Mouse (Mus musculus) embryonic facial prominence, embryonic 14.5 days (tissue): ENCODE results near the gene Rgs14. TPM values are rescaled to one million over a fixed set of nuclear protein-coding genes. Genes with fewer than 3 reads are reported as not detected.

ENCODE experiments used
- ATAC-seq: fragments of 200-750 bp; cut with Nextera tagmentation; 2 replicates; pipeline ENCODE4 v1.8.0; 2017; ENCODE audit warnings: low read depth, moderate number of reproducible peaks, moderate TSS enrichment
- DNase-seq: peaks from one replicate; pipeline ENCODE4 v3.0.0-alpha.2; 2015; ENCODE audit warnings: low spot score
- H3K27ac ChIP-seq: fragments of 300-500 bp; sonication (generic); replicated peaks from 2 replicates; pipeline ENCODE4 v1.5.1; 2014; ENCODE audit warnings: low read depth, mild to moderate bottlenecking, low read length, moderate library complexity
- H3K27me3 ChIP-seq: fragments of 300-500 bp; sonication (generic); replicated peaks from 2 replicates; pipeline ENCODE4 v1.6.1; 2014; ENCODE audit warnings: low read length; ENCODE audit not compliant: control insufficient read depth, insufficient read depth
- H3K36me3 ChIP-seq: fragments of 300-500 bp; sonication (generic); 2 replicates; pipeline ENCODE4 v1.6.1; 2014; ENCODE audit warnings: low read length, mixed read lengths; ENCODE audit not compliant: control insufficient read depth, insufficient read depth
- H3K4me1 ChIP-seq: fragments of 300-500 bp; sonication (generic); 2 replicates; pipeline ENCODE4 v1.6.1; 2014; ENCODE audit warnings: antibody characterized with exemption, low read length; ENCODE audit not compliant: control insufficient read depth, insufficient read depth
- H3K4me2 ChIP-seq: fragments of 300-500 bp; sonication (generic); 2 replicates; pipeline ENCODE4 v1.6.1; 2014; ENCODE audit warnings: low read depth, mild to moderate bottlenecking, low read length, moderate library complexity, mixed read lengths
- H3K4me3 ChIP-seq: fragments of 300-500 bp; sonication (generic); 2 replicates; pipeline ENCODE4 v1.5.1; 2014; ENCODE audit warnings: low read depth, mild to moderate bottlenecking, low read length
- H3K9ac ChIP-seq: fragments of 300-500 bp; sonication (generic); 2 replicates; pipeline ENCODE4 v1.6.1; 2014; ENCODE audit warnings: low read depth, mild to moderate bottlenecking, low read length, moderate library complexity, mixed read lengths
- H3K9me3 ChIP-seq: fragments of 300-500 bp; sonication (generic); 2 replicates; pipeline ENCODE4 v1.6.1; 2016; ENCODE audit warnings: low read length; ENCODE audit not compliant: control insufficient read depth
- WGBS: fragments of 180-500 bp; shearing (Covaris S2); extraction: QIAGEN DNeasy Blood & Tissue Kit; methylation state at CpG from one replicate; pipeline ENCODE4 v1.1.7; 2014; 5-methylcytosine and 5-hydroxymethylcytosine counted together
- polyA plus RNA-seq: library from polyadenylated mRNA; unstranded; fragments of >200 nt; fragmentation: Nextera tagmentation; extraction: Ambion mirVana; gene quantifications from 2 replicates; pipeline ENCODE4 v1.2.1, GENCODE M21; 2014

Gene Rgs14
- polyA plus RNA-seq, 1 experiment from 2014 or later, result 1.3 TPM

DNA sequence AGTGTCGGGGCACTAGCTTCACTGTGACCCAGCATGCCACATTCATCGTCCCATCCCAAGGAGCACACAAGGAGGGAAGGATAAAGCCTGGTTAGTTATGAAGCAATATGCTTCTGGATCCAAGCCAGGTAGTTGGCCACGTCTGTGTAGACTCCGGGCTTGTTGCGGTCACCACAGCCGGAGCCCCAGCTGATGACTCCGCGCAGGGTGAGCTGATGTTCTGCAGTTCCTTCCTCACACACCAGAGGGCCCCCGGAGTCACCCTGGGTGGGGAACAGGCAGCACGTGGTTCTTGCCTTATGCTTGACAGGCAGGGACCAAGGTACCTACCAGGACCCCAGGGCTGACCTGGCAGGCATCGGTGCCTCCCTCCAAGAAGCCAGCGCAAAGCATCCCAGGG lies 48.5 kb downstream of the Rgs14 start:
- Histone ChIP-seq H3K27me3 (peaks cover 39% of the 10 kb centered on the region), H3K36me3 (no peaks in the 10 kb centered on the region), H3K9me3 (no peaks in the 10 kb centered on the region), H3K9ac (no peak overlapping the region), H3K4me2 (no peak overlapping the region), H3K4me3 (no peak overlapping the region), H3K4me1 (no peaks in the 10 kb centered on the region), H3K27ac (no peak overlapping the region)
- WGBS, result 14% methylated on average over 12 of the region's 12 CpGs
- ATAC-seq (peak; percentile 81), DNase-seq (peak; percentile 77)

GRCm38 (mm10) chr13:55419142-55419541 lies 49.6 kb downstream of the Rgs14 start:
- peaks cover 37% of the 10 kb centered on the region for H3K27me3 ChIP-seq
- no peaks in the 10 kb centered on the region for H3K9me3 ChIP-seq
- H3K27ac ChIP-seq, result no peak overlapping the region
- no peak overlapping the region for H3K9ac ChIP-seq
- 78% methylated on average over 5 of the region's 5 CpGs for WGBS
- ATAC-seq (no peak), DNase-seq (peak; percentile 4)
- no peak overlapping the region for H3K4me3 ChIP-seq
- no peak overlapping the region for H3K4me2 ChIP-seq
- no peaks in the 10 kb centered on the region for H3K4me1 ChIP-seq
- H3K36me3 ChIP-seq, result no peaks in the 10 kb centered on the region

GRCm38 (mm10) chr13:55420018-55420932 lies 50.7 kb downstream of the Rgs14 start:
- H3K36me3 ChIP-seq, result no peaks in the 10 kb centered on the region
- H3K4me1 ChIP-seq, result no peaks in the 10 kb centered on the region
- WGBS, result 37% methylated on average over 45 of the region's 51 CpGs
- peak overlapping the region; percentile 53 for H3K4me2 ChIP-seq
- peaks cover 35% of the 10 kb centered on the region for H3K27me3 ChIP-seq
- 0 out of 2 replicates have a peak overlapping the region, but pooled peaks have one; percentile 43 for H3K9ac ChIP-seq
- no peak for ATAC-seq
- no peak overlapping the region for H3K27ac ChIP-seq
- no peak for DNase-seq
- H3K9me3 ChIP-seq, result no peaks in the 10 kb centered on the region
- peak overlapping the region; percentile 23 for H3K4me3 ChIP-seq

- Histone ChIP-seq H3K9ac (peak overlapping the region; percentile 43; the same call in 1 of the 2 replicates), H3K27ac (no peak overlapping the region), H3K9me3 (no peaks in the 10 kb centered on the region), H3K4me2 (peak overlapping the region; percentile 53), H3K36me3 (no peaks in the 10 kb centered on the region), H3K27me3 (peaks cover 35% of the 10 kb centered on the region), H3K4me3 (peak overlapping the region; percentile 23), H3K4me1 (no peaks in the 10 kb centered on the region)
- WGBS, result 14% methylated on average over 30 of the region's 35 CpGs
- ATAC-seq (peak; percentile 76), DNase-seq (peak; percentile 74)
Observed at GRCm38 (mm10) chr13:55420933-55421800, 51.6 kb downstream of the Rgs14 start.

GRCm38 (mm10) chr13:55426613-55427012 lies 57.1 kb downstream of the Rgs14 start, which contains the start of gene F12:
Gene F12, minus strand, starts transcription at chr13:55426793.
- Histone ChIP-seq H3K9ac (no peak within 1 kb of the TSS), H3K27me3 (peaks cover 3% of the 10 kb centered on the region), H3K36me3 (no peaks in the 10 kb centered on the region), H3K27ac (no peak within 1 kb of the TSS), H3K4me1 (no peaks in the 10 kb centered on the region), H3K4me3 (no peak within 1 kb of the TSS), H3K4me2 (no peak within 1 kb of the TSS), H3K9me3 (no peaks in the 10 kb centered on the region)
- DNase-seq (no peak), ATAC-seq (no peak)
- 87% methylated on average over 10 of the region's 10 CpGs for WGBS

DNA sequence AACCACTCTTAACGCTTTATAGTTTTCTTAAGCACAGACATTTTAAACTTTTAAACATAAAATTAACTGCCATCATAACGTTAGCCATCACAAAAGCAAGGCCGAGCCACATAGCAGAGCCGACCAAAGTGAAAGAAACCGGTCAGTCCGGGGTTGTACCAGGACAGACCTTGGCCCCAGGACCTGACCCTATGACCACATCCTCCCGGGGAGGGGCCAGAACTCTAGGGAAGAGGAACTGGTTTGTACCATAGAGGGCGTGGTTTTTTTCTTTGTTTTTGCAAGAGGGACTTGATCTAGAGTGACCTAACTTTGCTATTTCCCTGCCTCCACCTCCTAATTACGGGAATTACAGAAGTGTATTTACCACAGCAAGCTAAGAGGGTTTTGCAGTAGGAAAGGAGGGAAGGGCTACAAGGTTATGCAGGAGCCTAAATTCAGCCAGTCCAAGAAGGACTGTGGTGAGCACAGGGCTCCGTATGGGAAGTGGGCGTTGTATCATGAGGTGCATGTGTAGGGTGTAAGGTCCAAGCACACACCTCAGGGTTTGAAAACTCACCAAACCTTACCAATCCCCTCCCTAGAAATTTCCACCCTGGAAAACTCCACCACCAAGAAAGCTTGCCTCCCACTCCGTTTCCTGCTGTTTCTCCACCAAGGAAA lies 59.8 kb downstream of the Rgs14 start:
- no peak overlapping the region for H3K27ac ChIP-seq
- no peaks in the 10 kb centered on the region for H3K9me3 ChIP-seq
- H3K36me3 ChIP-seq, result no peaks in the 10 kb centered on the region
- H3K4me1 ChIP-seq, result no peaks in the 10 kb centered on the region
- DNase-seq (no peak), ATAC-seq (no peak)
- no peak overlapping the region for H3K4me2 ChIP-seq
- no peak overlapping the region for H3K9ac ChIP-seq
- no peak overlapping the region for H3K4me3 ChIP-seq
- no peaks in the 10 kb centered on the region for H3K27me3 ChIP-seq
- WGBS, result 62% methylated on average over 12 of the region's 12 CpGs

DNA sequence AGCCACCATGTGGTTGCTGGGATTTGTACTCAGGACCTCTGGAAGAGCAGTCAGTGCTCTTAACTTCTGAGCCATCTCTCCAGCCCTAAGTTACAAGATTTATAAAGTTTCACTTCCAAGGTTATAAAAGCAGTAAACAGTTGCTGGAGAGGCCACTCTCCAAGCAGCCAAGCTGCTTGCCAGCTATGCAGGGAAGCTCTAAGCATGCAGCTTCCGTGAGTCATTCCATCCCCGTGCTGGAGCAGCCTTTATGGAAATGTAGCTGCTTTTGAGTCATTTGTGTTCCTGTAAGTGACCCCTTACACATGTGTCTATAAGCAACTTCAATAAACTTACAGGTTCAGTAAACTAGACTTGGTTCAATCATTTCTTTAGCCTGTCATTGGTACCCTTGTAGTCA lies 61.0 kb downstream of the Rgs14 start:
- WGBS, result 83% methylated on average over 2 of the region's 2 CpGs
- Histone ChIP-seq H3K4me2 (no peak overlapping the region), H3K9ac (no peak overlapping the region), H3K27ac (no peak overlapping the region), H3K4me1 (no peaks in the 10 kb centered on the region), H3K4me3 (no peak overlapping the region), H3K27me3 (no peaks in the 10 kb centered on the region), H3K9me3 (no peaks in the 10 kb centered on the region), H3K36me3 (no peaks in the 10 kb centered on the region)
- ATAC-seq (no peak), DNase-seq (no peak)
